Mouse (Mus musculus) left cerebral cortex, postnatal 36 days (tissue): ENCODE results near the gene Shkbp1. TPM values are rescaled to one million over a fixed set of nuclear protein-coding genes. Genes with fewer than 3 reads are reported as not detected.

ENCODE experiments used
- DNase-seq, 2 experiments: peaks; one replicate each; pipeline ENCODE4 v3.0.0; 2021 to 2022; ENCODE audit warnings: low spot score in 2 of 2, mixed read lengths in 1 of 2
- intact Hi-C: fragments of 180-260 bp; cut with DNase I; formaldehyde crosslinking; loops from one replicate; pipeline ENCODE4 v1.15.1; 2025
- total RNA-seq, 2 experiments: library from RNA; stranded (reverse); gene quantifications; 2 replicates each; pipeline ENCODE4 v1.2.3; 2021

The Shkbp1 gene
- total RNA-seq, 2 experiments from 2014 or later, result 12.4 to 35.7 TPM

DNA sequence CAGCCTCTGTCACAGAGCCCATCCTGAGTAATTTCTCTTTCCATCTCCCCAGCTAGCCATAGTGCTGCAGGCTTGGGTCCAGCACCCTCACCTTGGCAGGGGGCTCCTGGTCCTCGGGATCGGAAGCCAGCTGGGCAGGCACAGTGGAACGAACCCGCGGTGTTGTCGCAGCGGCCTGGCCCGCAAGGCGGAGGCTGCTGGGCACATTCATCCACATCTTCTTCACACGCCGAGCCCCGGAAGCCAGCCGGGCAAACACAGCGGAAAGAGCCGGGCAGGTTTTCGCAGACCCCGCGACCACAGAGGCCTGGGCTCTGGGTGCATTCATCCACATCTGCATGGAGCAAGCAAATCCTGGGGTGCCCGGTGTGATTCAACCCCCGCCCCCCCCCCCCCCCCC is 30.9 kb downstream of the Shkbp1 start:
- no peak for DNase-seq

DNA sequence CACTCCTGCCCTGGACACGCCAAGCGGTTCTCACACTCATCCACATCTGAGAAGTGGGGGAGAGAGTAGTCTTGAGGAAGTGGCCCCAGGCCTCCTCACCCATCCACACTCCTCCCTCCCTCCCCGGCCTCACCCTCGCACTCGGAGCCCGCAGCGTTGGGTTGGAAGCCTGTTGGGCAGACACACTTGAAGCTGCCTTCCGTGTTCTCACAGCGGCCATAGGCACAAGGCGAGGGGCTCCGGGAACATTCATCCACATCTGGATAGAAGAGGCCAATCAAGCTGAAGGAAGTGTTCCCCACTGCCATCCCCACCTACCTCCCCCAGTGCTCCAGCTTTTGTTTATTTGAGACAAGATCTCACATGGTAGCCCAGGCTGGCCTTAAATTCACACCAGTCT is 31.7 kb downstream of the Shkbp1 start:
- intact Hi-C loops, result no loop called here

More for the DNA sequence above, 30.9 kb downstream of the Shkbp1 start:
- intact Hi-C loops, result no loop called here

GRCm38 (mm10) chr7:27323001-27323400 is 32.8 kb downstream of the Shkbp1 start:
- DNase-seq, result no peak
- intact Hi-C loops, result no loop called here

More for the DNA sequence above, 31.7 kb downstream of the Shkbp1 start:
- no peak for DNase-seq

DNA sequence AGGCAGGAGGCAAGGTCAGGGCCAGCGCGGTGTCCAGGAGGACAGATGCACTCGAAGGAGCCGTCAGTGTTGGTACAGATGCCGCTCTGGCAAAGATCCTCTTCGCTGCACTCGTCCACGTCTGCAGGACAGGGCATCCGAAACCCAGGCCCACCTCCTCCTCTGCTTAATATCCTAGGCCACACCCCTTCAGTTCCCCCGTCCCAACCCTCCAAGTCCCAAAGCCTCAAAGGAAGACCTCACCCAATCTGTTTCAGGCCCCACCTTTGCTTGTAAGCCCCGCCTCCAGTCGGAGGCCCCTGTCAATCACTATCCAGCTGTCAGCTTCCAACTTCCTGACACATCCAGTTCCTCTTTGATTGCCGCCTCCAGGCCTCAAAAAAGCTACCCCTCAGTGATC is 33.5 kb downstream of the Shkbp1 start:
- DNase-seq, result no peak
- intact Hi-C loops, result no loop called here

GRCm38 (mm10) chr7:27319411-27319810 is 36.4 kb downstream of the Shkbp1 start:
- no peak for DNase-seq
- intact Hi-C loops, result no loop called here

GRCm38 (mm10) chr7:27315958-27316357 is 39.9 kb downstream of the Shkbp1 start:
- intact Hi-C loops, result no loop called here
- DNase-seq, result no peak

- no peak for DNase-seq
- intact Hi-C loops, result no loop called here
Measured at GRCm38 (mm10) chr7:27314393-27314792, 41.4 kb downstream of the Shkbp1 start.

DNA sequence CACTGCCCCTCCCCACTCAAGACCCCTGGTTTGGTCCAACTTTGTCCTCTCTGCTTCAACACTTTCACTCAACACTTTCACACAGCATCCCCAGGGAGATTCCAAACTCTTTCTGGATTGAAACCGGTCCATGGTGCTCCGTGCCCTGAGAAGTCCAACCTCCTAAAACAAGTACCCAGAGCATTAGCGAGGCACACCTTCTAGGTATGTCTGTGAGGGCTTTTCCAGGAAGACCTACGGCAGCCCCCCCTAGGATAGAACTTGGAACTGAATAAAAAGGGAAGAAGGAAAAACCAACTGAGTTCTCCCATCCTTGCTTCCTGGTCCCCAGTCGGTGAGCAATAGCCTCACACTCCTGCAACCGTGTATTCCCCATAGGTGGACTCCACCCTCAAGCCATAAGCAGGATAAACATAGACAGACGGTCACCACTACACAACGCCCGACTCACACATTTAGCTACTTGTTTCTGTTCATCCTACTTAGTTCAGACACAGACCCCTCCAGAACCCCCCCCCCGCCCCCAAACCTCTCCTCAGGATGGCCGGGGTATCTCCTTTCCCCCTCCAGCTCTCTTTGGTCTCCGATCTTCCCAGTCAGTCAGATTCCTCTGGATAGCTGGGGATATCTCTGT is 44.1 kb downstream of the Shkbp1 start:
- intact Hi-C loops, result no loop called here

GRCm38 (mm10) chr7:27310996-27311535 is 44.8 kb downstream of the Shkbp1 start:
- intact Hi-C loops, result no loop called here
- DNase-seq, result no peak

More for the DNA sequence above, 44.1 kb downstream of the Shkbp1 start:
- DNase-seq, result no peak

GRCm38 (mm10) chr7:27310306-27310705 is 45.5 kb downstream of the Shkbp1 start:
- no peak for DNase-seq
- intact Hi-C loops, result no loop called here

- intact Hi-C loops, result no loop called here
- DNase-seq, result no peak
Measured at GRCm38 (mm10) chr7:27309832-27310231, 46.0 kb downstream of the Shkbp1 start.

GRCm38 (mm10) chr7:27308821-27309549 is 46.8 kb downstream of the Shkbp1 start:
- intact Hi-C loops, result no loop called here
- no peak for DNase-seq

GRCm38 (mm10) chr7:27307551-27307950 is 48.3 kb downstream of the Shkbp1 start:
- DNase-seq, result no peak
- intact Hi-C loops, result no loop called here

DNA sequence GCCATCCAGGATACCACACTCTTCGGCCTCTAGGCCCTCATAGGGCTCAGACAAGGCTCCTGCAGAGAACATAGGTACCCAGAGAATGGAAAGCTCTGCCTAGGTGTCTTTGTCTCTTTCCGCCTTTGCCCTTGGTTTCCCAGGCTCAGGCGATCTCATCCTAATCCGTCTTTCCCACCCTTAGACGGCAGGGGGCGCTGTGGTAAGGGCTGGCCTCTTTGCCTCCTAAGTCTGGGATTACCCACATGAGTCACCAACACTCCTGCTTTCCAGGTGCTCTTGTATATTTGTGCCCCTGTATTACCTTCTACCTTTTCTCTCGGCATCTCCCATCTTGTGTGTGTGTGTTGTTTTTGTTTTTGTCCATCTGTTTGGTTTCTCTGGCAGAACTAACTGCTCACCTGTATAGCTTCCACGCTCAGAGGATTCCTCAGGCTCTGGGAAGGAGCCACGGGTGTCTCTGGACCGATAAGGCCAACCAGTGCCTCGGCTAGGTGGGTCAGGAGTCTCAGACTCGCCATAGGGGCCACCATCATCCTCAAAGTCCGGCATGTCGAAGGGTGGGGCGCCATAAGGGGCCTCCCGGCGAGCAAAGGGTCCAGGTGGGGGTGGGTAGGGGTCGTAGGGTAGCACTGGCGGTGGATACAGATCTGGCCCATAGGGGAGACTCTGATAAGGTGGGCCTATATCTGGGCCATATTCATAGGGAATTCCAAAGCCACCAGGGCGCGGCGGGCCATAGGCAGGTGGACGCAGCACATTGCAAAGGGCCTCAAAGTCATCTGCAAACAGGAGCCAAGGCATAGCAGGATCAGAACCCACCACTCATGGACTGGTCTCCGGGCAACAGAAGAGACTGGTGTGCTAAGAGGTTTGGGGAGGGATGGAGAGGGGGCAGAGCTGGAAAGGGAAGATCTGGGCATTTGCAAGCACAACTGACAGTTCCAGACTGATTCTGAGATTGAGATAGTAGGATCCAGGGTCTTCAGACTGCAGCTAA is 49.4 kb downstream of the Shkbp1 start:
- DNase-seq, result no peak
- intact Hi-C loops, result no loop called here

DNA sequence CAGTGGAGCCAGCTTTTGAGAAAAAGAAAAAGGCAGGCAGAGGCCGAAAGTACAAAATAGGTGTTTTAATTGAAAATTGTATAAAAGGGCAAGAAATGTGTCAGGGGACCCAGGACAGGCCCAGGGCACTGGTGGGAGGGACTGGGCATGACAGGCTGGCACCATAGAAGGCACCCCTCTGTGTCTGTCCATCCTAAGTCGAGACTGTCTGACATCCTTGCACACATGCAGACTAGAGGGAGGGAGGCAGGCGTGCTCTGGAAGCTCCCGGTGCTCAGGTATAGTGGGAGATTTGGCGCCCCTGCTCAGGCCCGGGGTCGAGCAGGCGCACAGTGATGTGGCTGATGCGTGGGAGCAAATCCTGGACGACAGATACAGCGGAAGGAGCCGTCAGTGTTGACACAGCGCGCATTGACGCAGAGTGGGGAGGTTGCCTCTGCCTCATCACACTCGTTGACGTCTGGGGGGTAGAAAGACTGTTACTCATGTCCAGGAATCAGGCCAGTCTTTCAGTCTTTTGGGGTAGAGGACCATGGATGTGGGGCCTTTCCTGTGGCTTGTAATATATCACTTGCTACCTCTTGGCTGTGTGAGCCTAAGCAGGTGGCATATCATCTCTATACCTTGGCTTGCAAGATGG is 50.6 kb downstream of the Shkbp1 start:
- DNase-seq, result no peak
- intact Hi-C loops, result no loop called here

DNA sequence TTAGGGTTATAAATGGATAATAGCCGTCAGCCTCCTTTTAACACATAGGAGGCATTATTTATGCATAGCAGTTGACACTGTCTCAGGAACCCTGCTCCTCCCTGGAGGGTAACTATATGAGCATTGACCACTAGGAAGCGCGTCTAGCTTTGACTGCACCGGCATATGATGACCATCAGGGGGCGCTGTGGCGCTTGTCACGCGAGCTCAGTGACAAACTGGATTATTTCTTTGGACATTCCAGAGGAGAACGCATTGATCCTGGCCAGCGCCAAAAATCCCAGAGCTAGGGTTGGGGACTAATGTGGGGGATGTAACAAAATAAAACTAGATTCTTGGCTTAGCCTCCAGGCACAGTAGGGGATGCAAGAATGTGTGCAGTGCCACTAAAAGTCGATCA is 53.6 kb downstream of the Shkbp1 start:
- DNase-seq, result peak; percentile 53 to 70
- intact Hi-C loops, result loop anchor here (1.0 kb wide), 1 partner anchor 27 kb away; no protein-coding TSS in a partner anchor

DNA sequence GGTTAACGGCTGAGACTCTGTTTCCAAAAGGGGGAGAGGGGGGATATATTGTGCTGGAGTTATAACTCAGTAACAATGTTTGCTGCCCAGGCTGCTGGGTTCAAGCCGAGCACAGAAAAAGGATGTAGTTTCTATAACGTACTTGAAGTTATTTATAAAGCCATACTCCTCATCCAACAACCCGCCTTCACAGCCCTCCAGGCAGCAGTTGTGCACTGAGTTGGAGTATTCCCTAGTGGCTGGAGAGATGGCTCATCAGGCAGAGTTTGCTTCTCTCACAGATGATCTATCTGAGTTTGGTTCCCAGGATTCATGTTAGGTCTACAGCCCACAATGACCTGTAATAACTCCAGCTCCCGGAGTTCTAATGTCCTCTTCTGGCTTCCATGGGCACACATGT is 55.0 kb downstream of the Shkbp1 start:
- no peak for DNase-seq
- intact Hi-C loops, result no loop called here

DNA sequence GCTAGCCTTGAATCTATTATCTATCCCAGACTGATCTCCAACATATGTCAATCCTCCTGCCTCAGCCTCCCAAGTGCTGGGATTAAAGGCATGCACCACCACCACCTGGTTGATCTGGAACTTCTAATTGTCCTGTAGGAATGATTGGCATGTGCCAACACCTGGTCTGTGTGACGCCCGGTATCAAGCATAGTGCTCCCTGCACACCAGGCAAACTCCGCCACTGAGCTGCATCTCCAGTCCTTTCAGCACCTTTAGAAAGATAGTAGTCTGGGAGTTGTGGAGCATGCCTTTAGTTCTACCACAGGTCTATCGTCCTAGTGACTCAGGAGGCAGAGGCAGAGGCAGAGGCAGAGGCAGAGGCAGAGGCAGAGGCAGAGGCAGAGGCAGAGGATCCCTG is 55.5 kb downstream of the Shkbp1 start:
- DNase-seq, result no peak
- intact Hi-C loops, result no loop called here

DNA sequence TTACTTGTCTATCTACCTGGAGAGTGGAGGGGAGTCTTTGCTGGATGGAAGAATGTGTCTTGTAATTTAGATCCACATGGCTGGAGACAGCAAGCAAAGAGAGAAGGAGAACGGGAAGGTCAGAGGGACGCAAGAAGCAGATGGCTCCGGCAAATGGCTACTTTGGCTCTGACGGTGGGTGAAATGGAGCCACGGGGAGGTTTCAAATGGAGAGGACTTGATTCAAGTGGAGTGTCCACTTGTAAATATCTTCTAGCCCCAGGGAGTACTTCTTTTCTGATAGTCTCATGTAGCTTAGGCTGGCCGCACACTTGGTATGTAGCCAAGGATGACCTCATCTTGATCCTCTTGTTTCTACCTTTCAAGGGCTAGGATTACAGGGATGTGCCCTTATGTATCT is 57.0 kb downstream of the Shkbp1 start:
- no peak for DNase-seq
- intact Hi-C loops, result no loop called here
